Mouse (Mus musculus) frontal cortex, postnatal 10 days (tissue): Measurements from ENCODE around the gene Ube2d1.

Source experiments
- DNase-seq, 2 experiments: peaks; one replicate each; pipeline ENCODE4 v3.0.0; 2022; ENCODE audit warnings: low spot score in 2 of 2, mixed read lengths in 1 of 2

Ube2d1 gene

GRCm38 (mm10) chr10:71223101-71223500, 62.0 kb downstream of the Ube2d1 start:
- DNase-seq: no peak

GRCm38 (mm10) chr10:71222639-71223038, 62.4 kb downstream of the Ube2d1 start:
- no peak for DNase-seq

DNA sequence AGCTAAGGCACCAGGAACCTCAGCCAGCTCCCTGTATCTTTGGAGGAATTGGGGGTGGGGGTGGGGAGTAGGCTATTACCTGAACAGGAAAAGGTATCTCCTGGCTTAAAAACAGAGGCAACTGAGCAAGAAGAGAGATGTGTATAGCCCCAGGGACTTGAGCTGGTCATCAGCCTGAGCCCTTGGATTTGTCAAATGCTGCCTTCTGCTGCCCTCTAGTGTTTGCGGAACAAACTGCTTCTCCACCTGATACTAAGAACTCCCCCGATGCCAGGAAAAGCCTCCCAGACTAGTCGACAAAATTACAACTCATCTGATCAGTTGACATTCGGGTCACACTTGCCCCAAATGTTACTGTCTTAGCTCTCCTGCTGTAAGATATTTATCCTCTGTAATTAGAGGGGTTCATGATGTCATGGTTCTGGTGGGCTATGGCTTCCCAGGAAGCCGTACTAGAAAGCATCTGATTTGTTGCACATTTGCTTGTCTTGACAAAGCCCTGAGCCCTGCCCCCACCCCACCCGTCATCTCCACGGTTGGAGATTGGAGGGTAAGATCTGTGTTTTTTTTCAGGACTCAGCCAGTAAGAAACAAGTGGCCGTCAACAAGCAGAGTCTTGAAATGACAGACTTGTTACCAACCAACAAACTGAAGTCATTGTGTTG, 66.7 kb downstream of the Ube2d1 start:
- peak; percentile 46 to 72 for DNase-seq

GRCm38 (mm10) chr10:71215996-71216395, 69.1 kb downstream of the Ube2d1 start:
- no peak for DNase-seq
